Mouse (Mus musculus): ENCODE measurements at regions not wholly inside any gene's neighbourhood (a gene's known extent, or its start where the extent isn't known, plus 50 kb on each side); places are given as distances from the start of the nearest gene placed in this dataset.
"Not testable (repeated sequence)": the region's sequence is repeated elsewhere in the genome, so short reads cannot be mapped to it uniquely, and the experiment has no call there.

DNA sequence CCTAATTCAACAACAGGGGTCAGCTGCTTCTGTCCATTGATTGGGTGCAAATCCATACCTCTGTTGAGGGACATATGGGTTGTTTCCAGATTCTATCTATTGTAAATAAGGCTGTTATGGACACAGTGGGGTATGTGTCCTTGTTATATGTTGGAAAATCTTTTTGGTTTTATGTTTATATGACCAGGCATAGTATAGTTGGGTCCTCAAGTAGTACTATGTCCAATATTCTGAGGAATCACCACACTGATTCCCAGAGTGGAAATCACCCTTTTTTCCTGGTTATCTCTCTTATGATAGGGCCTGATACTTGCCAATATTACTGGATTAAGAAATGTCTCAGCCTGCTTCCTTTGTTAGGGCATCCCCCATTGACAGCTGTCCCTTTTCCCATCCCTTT, 1471.0 kb downstream of the Kcnt2 start:
- no peak for DNase-seq

GRCm38 (mm10) chr1:141717510-141717909, 1471.6 kb downstream of the Kcnt2 start:
- no peak for DNase-seq

DNA sequence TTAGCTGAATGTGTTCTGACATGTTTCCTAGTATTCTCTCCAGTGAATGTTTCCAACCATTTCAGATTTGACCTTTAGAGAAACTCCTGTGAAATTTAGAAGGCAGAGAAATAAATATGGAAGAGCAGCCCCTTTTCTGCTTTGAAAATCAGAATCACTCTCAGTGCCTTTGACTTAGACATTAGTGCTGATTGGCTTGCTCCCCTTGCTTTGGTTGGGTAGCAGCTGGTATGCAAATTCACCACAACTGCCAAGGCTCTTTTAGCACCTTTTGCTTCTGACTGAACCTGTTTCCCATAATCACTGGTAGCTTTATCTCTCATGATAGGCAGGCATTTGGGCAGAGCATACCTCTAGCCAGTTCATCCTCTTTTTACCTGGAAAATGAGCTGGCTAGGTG, 1495.3 kb downstream of the Kcnt2 start:
- no peak for DNase-seq

DNA sequence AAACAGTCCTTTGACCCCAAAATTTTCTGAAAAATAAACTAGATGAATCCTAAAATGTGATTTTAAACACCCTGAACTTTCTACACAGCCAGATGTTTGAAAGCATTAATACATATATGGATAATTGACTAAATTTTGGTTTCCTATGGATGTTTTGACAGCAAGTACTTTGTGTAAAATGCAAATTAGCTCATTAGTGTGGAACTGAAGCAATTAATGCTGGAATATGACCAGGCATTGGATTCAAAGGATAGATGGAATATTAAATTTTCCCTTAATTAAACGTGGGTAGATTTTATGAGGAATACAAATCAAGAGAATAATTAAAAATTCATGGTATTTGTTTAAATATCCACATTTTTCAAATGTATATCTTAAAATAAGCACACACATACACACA, 1530.1 kb downstream of the Kcnt2 start:
- DNase-seq: no peak

GRCm38 (mm10) chr1:141783367-141783766, 1537.4 kb downstream of the Kcnt2 start:
- DNase-seq: no peak

GRCm38 (mm10) chr1:141813315-141814158, 1567.6 kb downstream of the Kcnt2 start:
- no peak for DNase-seq

DNA sequence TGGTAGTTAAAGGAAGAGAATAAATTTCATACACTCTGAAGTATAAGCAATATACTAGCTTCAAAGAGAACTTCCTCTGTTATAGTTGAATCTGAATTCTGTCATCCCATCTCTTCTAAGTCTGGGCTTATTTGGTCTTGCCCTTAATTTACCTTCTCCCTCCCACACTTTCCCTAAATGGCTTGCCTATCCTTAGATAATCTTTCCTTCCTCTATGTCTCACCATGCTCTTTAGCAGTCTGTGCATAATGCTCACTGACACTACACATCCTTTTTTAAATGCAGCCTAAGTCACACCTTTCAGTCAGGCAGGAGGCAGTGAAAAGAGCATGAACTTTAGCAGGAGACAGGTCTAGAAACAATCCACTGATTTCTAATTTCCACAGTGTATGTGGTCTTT, 1585.5 kb downstream of the Kcnt2 start:
- DNase-seq: no peak

DNA sequence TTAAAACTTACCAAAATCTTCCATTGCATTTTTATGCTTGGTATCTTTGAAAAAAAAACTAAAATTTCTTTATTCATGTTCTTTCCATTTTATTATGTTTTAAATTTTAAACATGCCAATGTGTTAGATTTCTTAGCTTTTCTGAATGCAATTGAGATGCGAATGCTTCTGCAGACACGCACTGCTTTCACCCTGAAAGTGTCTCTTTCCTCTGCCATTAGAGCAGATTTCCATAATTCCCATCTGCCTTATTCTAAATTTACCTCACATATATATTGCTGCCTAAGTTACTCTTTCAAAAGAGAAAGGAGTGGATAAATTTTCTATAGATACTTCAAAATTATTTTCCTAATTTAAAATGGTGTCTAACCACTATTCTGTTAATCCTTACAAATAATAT, 1596.6 kb downstream of the Kcnt2 start:
- no peak for DNase-seq

DNA sequence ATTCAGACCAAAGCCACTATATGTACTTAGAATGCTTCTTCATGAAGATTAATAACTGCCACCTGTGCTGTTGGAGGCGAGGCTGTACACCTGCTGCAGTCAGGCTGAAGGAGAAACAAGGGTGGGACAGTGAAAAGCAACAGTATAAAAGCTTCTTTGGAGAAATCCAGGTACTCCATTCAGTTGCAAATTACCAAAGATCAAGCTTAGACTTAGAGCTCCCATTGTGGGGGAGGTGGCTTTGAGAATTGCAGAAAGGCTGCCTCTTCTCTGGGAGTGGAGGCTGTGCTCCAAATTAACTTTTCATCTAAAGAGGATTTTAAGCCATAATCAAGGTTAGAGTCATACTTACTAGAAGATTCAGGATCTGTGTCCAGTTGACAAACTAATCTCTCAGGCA, 1607.9 kb downstream of the Kcnt2 start:
- DNase-seq: not testable (repeated sequence)

DNA sequence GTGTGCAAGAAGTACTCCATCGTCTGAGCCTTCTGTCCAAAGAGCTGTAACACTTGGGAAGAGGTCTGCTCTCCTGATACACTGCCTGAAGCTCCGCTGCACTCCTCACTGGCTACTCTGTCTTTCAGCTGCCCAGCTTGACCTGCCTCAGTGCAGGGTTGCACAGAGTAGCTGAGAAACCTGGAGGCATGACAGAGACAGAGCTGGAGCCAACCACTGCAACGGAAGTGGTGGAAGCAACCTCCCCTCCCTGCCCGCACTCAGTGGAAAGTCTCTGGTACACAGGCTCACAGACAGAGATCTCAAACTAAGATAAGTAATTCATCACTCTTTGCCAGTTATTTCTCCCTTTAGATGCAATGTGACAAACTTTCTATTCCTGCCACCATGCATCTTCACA, 1638.4 kb downstream of the Kcnt2 start:
- DNase-seq: no peak

DNA sequence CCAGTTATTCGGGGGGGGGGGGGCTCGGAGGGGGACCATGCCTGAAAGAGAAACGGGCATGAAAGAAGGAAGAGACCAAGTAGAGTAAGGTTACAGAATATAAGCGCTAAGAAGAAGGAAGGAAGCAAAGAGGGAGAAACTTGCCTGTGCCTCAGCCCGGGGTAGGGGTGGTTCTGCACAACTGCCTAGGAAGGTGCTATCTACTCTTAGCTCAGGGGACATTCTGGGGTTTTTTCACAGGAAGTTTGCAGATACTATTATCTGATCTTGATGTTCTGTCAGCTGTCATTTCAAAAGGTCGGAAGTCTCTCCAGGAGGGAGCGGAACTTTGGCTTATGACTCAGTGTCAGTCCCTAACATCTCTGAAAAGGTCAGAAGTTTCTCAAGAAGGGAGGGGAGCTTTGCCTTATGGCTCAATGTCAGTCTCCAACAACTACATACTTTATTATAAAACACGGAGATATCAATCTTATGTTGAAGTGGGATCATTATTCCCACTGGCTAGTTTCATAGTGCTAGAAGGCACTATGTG, 1652.0 kb downstream of the Kcnt2 start:
- no peak for DNase-seq

- DNase-seq: no peak
These were observed 1665.9 kb downstream of the Kcnt2 start for GRCm38 (mm10) chr1:141911714-141912398.

DNA sequence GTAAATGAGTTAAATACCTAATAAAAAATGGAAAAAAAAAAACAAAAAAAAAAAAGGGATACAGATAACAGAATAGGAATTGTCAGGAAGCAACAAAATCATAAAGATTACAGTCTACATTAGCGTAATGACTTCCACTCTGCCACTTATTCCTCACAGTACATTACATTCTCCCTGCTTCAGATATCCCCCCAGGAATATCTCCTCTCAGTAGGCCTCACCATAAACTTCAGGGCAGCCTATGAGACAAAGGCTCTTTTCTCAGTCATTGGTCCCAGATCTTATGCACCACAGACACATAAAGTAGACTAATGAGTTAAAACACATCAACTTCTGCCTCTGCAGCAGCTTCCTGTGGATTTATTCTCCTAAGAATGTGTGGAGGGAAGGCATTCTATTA, 1680.2 kb downstream of the Kcnt2 start:
- no peak for DNase-seq

GRCm38 (mm10) chr1:141926804-141927203, 1680.8 kb downstream of the Kcnt2 start:
- no peak for DNase-seq

GRCm38 (mm10) chr1:141948055-141948454, 1692.4 kb upstream of the B3galt2 start:
- DNase-seq: no peak

GRCm38 (mm10) chr1:141954323-141954867, 1686.1 kb upstream of the B3galt2 start:
- DNase-seq: no peak

GRCm38 (mm10) chr1:141961743-141962142, 1678.7 kb upstream of the B3galt2 start:
- DNase-seq: peak; percentile 3

GRCm38 (mm10) chr1:141968133-141968532, 1672.3 kb upstream of the B3galt2 start:
- DNase-seq: no peak

DNA sequence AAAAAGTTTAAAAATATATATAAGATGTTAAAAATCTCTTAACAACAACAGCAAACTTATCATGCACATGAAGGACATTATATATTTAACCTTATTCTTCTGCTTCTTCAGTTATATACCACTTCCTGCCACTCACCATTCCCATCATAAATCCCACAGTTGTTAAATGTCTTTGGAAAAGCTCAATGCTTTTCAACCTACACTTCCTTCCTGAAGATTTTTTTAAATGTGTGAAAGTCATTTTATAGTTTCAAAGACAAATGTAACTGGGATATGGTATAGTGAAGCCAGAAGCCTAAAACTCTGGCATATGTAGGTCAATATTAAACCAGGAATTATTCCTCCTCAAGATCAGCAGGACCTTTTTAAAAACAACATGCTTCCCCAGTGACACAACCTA, 1666.1 kb upstream of the B3galt2 start:
- no peak for DNase-seq

GRCm38 (mm10) chr1:141999769-142000168, 1640.7 kb upstream of the B3galt2 start:
- DNase-seq: no peak

DNA sequence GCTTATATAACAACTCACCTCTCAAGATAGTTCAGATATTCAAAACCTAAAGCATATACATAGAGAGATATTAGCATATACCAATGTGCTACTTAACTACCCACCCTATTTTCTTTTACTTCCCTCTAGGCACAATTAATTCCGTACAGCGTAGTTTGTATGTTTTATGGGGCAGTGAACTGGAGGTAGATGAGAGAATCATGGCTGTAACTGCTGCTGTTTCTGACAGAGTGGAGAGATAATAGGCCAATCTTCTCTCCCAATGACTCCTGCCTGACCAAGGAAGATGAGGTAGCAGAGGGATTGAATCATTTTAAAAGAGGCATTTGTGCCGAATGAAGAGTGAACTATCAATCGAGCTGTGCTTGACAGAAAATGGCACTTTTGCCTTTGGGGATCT, 1640.1 kb upstream of the B3galt2 start:
- DNase-seq: no peak

GRCm38 (mm10) chr1:142006316-142006715, 1634.1 kb upstream of the B3galt2 start:
- no peak for DNase-seq

DNA sequence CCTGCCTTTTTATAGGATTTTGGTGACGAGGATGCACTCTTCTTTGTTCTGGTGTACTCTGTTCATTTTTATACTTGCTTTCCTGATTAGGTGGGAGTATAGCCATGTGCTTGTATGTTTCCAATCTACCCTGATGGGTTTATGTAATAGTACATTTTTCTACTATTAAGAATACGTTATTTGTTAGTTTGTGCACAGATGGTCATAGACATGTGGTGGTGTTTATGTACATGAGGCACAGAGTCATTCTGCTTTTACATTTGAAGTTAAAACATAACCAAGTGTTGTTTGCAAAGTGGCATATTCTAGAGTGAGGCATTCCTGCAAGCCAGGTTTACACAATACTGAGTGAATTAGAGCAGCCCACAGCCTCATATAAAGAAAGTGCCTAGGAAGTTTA, 1597.7 kb upstream of the B3galt2 start:
- DNase-seq: no peak

Measured in adrenal gland, adult 2 months (tissue).